Mouse (Mus musculus): ENCODE data around the gene Aox3. TPM values are rescaled to one million over a fixed set of nuclear protein-coding genes. Genes with fewer than 3 reads are reported as not detected.

Aox3 gene
- polyA plus RNA-seq, 1 experiment = 3.6 TPM

Other genes starting within 250 kb of the Aox3 start
- gene Sgo2a, start 117.2 kb upstream of the Aox3 start, polyA plus RNA-seq (2012; rRNA removed) = 0.53 and 0.56 TPM in 2 replicates
- gene Kctd18, start 94.2 kb upstream of the Aox3 start, polyA plus RNA-seq (2012; rRNA removed) = 21.8 and 27.4 TPM in 2 replicates
- gene Aox1, start 83.2 kb upstream of the Aox3 start, polyA plus RNA-seq (2012; rRNA removed) = 4.9 and 5.1 TPM in 2 replicates
- gene Aox4, start 97.3 kb downstream of the Aox3 start, polyA plus RNA-seq (2012; rRNA removed) = 0.55 and 1.2 TPM in 2 replicates
- gene Aox2, start 165.2 kb downstream of the Aox3 start, polyA plus RNA-seq (2012; rRNA removed) = 0.02 and 0.32 TPM in 2 replicates